ENCODE assay signal across 8 mouse cellular contexts in genomic region chr2:52894983-52895621, GRCm38 (mm10). TPM values are rescaled to one million over a fixed set of nuclear protein-coding genes. Genes with fewer than 3 reads are reported as not detected.
DNase-seq lines count a peak whose midpoint lies in the region; ATAC-seq and TF ChIP-seq lines count a peak whose summit lies in the region.

No protein-coding gene starts in this region.

- no peaks in the 10 kb centered on the region for H3K9me3 ChIP-seq in midbrain, embryonic 14.5 days (ENCODE audit: control insufficient read depth, low read length)
- no peaks in the 10 kb centered on the region for H3K9me3 ChIP-seq in midbrain, embryonic 11.5 days (ENCODE audit: control insufficient read depth, low read length)
- no peaks in the 10 kb centered on the region for H3K9me3 ChIP-seq in heart, postnatal 0 days (replicated peaks; ENCODE audit: control insufficient read depth, low read length)
- no peaks in the 10 kb centered on the region for H3K9me3 ChIP-seq in liver, embryonic 16.5 days (replicated peaks; ENCODE audit: control insufficient read depth, low read length)

- no peak overlapping the region for H3K9ac ChIP-seq in midbrain, embryonic 14.5 days (replicated peaks; ENCODE audit: low read length)
- no peak overlapping the region for H3K9ac ChIP-seq in midbrain, embryonic 11.5 days (ENCODE audit: low read length)
- H3K9ac ChIP-seq in heart, postnatal 0 days (replicated peaks; ENCODE audit: low read depth, low read length) = no peak overlapping the region
- no peak overlapping the region for H3K9ac ChIP-seq in liver, embryonic 16.5 days (ENCODE audit: low read depth, low read length)

- no peaks in the 10 kb centered on the region for H3K36me3 ChIP-seq in midbrain, embryonic 14.5 days (ENCODE audit: control insufficient read depth, insufficient read depth, low read length)
- no peaks in the 10 kb centered on the region for H3K36me3 ChIP-seq in midbrain, embryonic 11.5 days (ENCODE audit: control insufficient read depth, insufficient read depth, low read length)
- no peaks in the 10 kb centered on the region for H3K36me3 ChIP-seq in heart, postnatal 0 days (replicated peaks; ENCODE audit: control insufficient read depth, insufficient read depth, low read length)
- H3K36me3 ChIP-seq in liver, embryonic 16.5 days (ENCODE audit: control insufficient read depth, insufficient read depth) = no peaks in the 10 kb centered on the region

- ATAC-seq in midbrain, embryonic 14.5 days (ENCODE audit: low FRiP score, low TSS enrichment) = peak; percentile 20; the same call in 1 of the 2 replicates
- ATAC-seq in midbrain, embryonic 11.5 days (ENCODE audit: low FRiP score) = no peak
- peak; percentile 79 for ATAC-seq in heart, postnatal 0 days (ENCODE audit: insufficient read depth, low read depth)
- ATAC-seq in liver, embryonic 16.5 days (ENCODE audit: low read depth) = peak; percentile 53; the same call in 1 of the 2 replicates

- no peak overlapping the region for H3K4me2 ChIP-seq in midbrain, embryonic 14.5 days (ENCODE audit: low read length)
- no peak overlapping the region for H3K4me2 ChIP-seq in midbrain, embryonic 11.5 days
- H3K4me2 ChIP-seq in heart, postnatal 0 days (ENCODE audit: low read depth, low read length) = no peak overlapping the region
- no peak overlapping the region for H3K4me2 ChIP-seq in liver, embryonic 16.5 days (ENCODE audit: low read depth, low read length)

- no peak overlapping the region for H3K27ac ChIP-seq in midbrain, embryonic 14.5 days (replicated peaks; ENCODE audit: low read depth, low read length)
- no peak overlapping the region for H3K27ac ChIP-seq in midbrain, embryonic 11.5 days (ENCODE audit: low read depth, low read length)
- H3K27ac ChIP-seq in heart, postnatal 0 days (ENCODE audit: low read depth) = no peak overlapping the region
- H3K27ac ChIP-seq in liver, embryonic 16.5 days (ENCODE audit: low read length) = no peak overlapping the region

- no peak overlapping the region for H3K4me3 ChIP-seq in midbrain, embryonic 14.5 days (replicated peaks; ENCODE audit: low read depth, low read length)
- H3K4me3 ChIP-seq in midbrain, embryonic 11.5 days (ENCODE audit: low read depth, low read length) = no peak overlapping the region
- H3K4me3 ChIP-seq in heart, postnatal 0 days (ENCODE audit: low read depth, low read length) = no peak overlapping the region
- H3K4me3 ChIP-seq in liver, embryonic 16.5 days (ENCODE audit: low read depth, low read length) = no peak overlapping the region

- 78% methylated on average over 6 of the region's 6 CpGs for WGBS in midbrain, embryonic 14.5 days
- 89% methylated on average over 6 of the region's 6 CpGs for WGBS in midbrain, embryonic 11.5 days
- 33% methylated on average over 6 of the region's 6 CpGs for WGBS in heart, postnatal 0 days
- WGBS in liver, embryonic 16.5 days (ENCODE audit: insufficient replicate concordance) = 44% methylated on average over 6 of the region's 6 CpGs

- no peak for DNase-seq in midbrain, embryonic 14.5 days
- no peak for DNase-seq in midbrain, embryonic 11.5 days (ENCODE audit: low spot score, missing footprints)
- DNase-seq in adrenal gland, postnatal 10 days = peak; percentile 54
- peak; percentile 42 for DNase-seq in heart, postnatal 0 days (ENCODE audit: low spot score)
- DNase-seq in spleen, adult 12 weeks (ENCODE audit: low spot score) = no peak
- no peak for DNase-seq in layer of hippocampus, postnatal 10 days (ENCODE audit: low spot score in 2 of 2)
- no peak for DNase-seq in thymus, postnatal 4 days

- no peak for TF ChIP-seq EP300 in heart, postnatal 0 days (IDR thresholded peaks at IDR 0.05; ENCODE audit: low read depth)

- 0 out of 2 replicates have a peak, but pooled peaks cover 3% of the 10 kb centered on the region for H3K4me1 ChIP-seq in midbrain, embryonic 14.5 days (ENCODE audit: control insufficient read depth, insufficient read depth, low read length)
- no peaks in the 10 kb centered on the region; the same call in 1 of the 2 replicates for H3K4me1 ChIP-seq in midbrain, embryonic 11.5 days (ENCODE audit: control insufficient read depth, insufficient read depth, low read length)
- peaks cover 7% of the 10 kb centered on the region for H3K4me1 ChIP-seq in heart, postnatal 0 days (ENCODE audit: control insufficient read depth, insufficient read depth)
- H3K4me1 ChIP-seq in liver, embryonic 16.5 days (ENCODE audit: control insufficient read depth, low read depth, low read length) = no peaks in the 10 kb centered on the region

- TF ChIP-seq CTCF in heart, postnatal 0 days (IDR thresholded peaks at IDR 0.05; ENCODE audit: low read depth) = no peak

- no peaks in the 10 kb centered on the region for H3K27me3 ChIP-seq in midbrain, embryonic 14.5 days (ENCODE audit: control insufficient read depth, insufficient read depth, low read length)
- no peaks in the 10 kb centered on the region for H3K27me3 ChIP-seq in midbrain, embryonic 11.5 days (ENCODE audit: control insufficient read depth, insufficient read depth, low read length)
- no peaks in the 10 kb centered on the region for H3K27me3 ChIP-seq in heart, postnatal 0 days (ENCODE audit: control insufficient read depth, insufficient read depth, low read length)
- H3K27me3 ChIP-seq in liver, embryonic 16.5 days (ENCODE audit: control insufficient read depth, insufficient read depth, low read depth, low read length) = no peaks in the 10 kb centered on the region

RNA-seq across cellular contexts. Expression of gene Fmnl2, which starts 37.4 kb away (rescaled TPM):
- 17.2 and 18.1 TPM in 2 replicates for polyA plus RNA-seq in midbrain, embryonic 14.5 days (2014; fragmentation: Nextera tagmentation; extraction: Ambion mirVana)
- polyA plus RNA-seq in midbrain, embryonic 11.5 days (2014; fragmentation: Nextera tagmentation; extraction: Ambion mirVana) = 9.2 and 9.4 TPM in 2 replicates
- total RNA-seq in adrenal gland, postnatal 10 days (2021) = 10 to 100 TPM; 15.2 to 15.7 TPM
- total RNA-seq in heart, postnatal 0 days (2014; rRNA removed; ENCODE audit: low replicate concordance) = 1.6 and 3.7 TPM in 2 replicates
- polyA plus RNA-seq in heart, postnatal 0 days (2015; fragmentation: Nextera tagmentation; extraction: Ambion mirVana) = 0.77 and 0.78 TPM in 2 replicates
- polyA plus RNA-seq in liver, embryonic 16.5 days (2015; fragmentation: Nextera tagmentation; extraction: Ambion mirVana) = 0.39 and 0.53 TPM in 2 replicates
- 10 to 100 TPM; 49.0 to 53.0 TPM for total RNA-seq in layer of hippocampus, postnatal 10 days (2021)

Comparison
In these comparisons a context has a peak if more than half of its experiments do, and no peak if none do; other contexts are left out.
1. DNase-seq: peak in adrenal gland, postnatal 10 days (single experiment) and heart, postnatal 0 days (single experiment); none in midbrain, embryonic 14.5 days (single experiment), midbrain, embryonic 11.5 days (single experiment), spleen, adult 12 weeks (single experiment), layer of hippocampus, postnatal 10 days (0 of 2) and thymus, postnatal 4 days (single experiment).